Mouse (Mus musculus) left cerebral cortex, adult 9 months (tissue): ENCODE data around the gene Cylc1.

Experiments
- DNase-seq, 2 experiments: peaks; one replicate each; pipeline ENCODE4 v3.0.0; 2022; ENCODE audit warnings: low spot score in 2 of 2

The Cylc1 gene

GRCm38 (mm10) chrX:111110118-111110517 lies at the start of gene Cylc1:
Cylc1 (plus strand) TSS chrX:111110418.
- no peak for DNase-seq

GRCm38 (mm10) chrX:111078680-111079079 lies 31.5 kb upstream of the Cylc1 start:
- no peak for DNase-seq

- DNase-seq: no peak
Observed at GRCm38 (mm10) chrX:111168040-111168439, 57.8 kb downstream of the Cylc1 start, which contains the start of gene Gm10112. Gm10112 (plus strand) TSS chrX:111168340.
